Mouse (Mus musculus) heart, adult 2 months (tissue): ENCODE results near the gene Robo2.

Experiments
- CTCF ChIP-seq: fragments of 200-600 bp; IDR thresholded peaks from 2 replicates; pipeline ENCODE4 v1.8.1; 2022; ENCODE audit warnings: antibody characterized with exemption, mild to moderate bottlenecking, moderate library complexity
- POLR2A ChIP-seq: fragments of 200-500 bp; IDR thresholded peaks from 2 replicates; pipeline ENCODE4 v1.6.1; 2011; ENCODE audit warnings: mild to moderate bottlenecking, low read depth, low read length, control low read depth; ENCODE audit not compliant: insufficient read depth

DNA sequence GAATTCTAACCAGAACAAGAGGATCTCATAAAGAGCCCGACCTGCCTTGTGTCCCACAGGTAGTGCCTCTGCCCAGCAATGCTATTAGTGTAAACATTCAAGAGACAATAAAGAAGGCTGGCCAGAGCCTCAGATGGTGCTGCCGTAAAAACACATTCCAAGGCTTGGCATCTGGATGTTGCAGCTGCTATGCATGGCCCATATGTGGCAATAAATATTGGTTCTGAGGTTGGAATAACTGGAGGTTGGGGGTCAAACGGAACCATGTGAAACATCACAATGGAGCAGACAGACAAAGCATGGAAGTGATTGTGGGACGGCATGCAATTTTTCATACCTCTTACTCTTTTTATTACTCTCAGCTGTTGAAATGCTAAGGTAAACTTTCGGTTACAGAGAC lies 189.1 kb downstream of the Robo2 start:
- no peak for TF ChIP-seq CTCF
- no peak for TF ChIP-seq POLR2A
